Mouse (Mus musculus): ENCODE data around the gene D630045J12Rik. TPM values are rescaled to one million over a fixed set of nuclear protein-coding genes. Genes with fewer than 3 reads are reported as not detected.

The D630045J12Rik gene
- 0.28 and 0.31 TPM in 2 replicates for polyA plus RNA-seq (2015; fragmentation: Nextera tagmentation; extraction: Ambion mirVana)

DNA sequence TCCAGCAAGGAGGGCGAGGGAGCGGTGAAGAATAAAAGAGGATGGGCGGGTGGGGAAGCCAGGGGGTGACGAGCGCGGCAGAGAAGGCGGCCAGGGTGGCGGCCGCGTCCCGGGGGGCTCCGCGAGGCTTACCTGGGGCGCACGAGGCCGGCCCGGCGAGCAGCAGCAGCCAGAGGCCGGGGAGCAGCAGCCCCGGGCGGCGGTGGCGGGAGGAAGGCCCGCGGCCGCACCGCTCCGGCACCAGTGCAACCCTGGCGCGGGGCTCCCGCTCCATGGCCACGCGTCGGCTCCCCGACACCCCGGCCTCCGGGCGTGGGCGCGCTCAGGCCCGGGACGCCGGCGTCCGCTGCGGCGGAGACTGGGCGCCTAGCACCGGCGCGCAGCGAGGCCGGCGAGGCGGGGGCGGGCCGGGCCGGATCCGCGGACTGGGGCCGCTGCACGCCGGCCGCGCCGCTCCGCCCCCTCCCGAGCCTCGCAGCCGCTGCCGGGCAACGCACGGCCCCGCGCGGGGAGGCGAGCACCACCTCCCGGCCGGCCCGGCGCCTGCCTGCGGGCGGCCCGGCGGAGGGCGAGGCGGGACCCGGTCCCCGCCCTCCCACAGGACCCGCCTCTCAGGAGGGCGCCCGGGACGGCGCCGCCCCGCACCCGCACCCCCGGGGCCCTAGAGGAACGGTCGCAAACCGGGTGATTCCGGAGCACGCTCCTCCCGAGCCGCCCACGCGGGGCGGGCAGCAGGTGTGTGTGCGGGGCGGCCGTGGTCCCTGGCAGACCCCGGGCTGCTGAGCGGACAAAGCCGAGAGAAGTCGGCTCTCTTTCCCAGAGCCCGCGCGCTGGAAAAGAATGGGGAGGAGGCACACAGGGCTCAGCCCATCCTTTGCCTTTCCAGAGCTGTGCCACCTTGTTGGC lies at the start of gene D630045J12Rik:
Gene D630045J12Rik, minus strand, starts transcription at position 274 of the 906 bp plus-strand sequence.
- Histone ChIP-seq H3K4me1 (replicated peaks) (peaks cover 17% of the 10 kb centered on the region), H3K4me3 (replicated peaks) (peak within 1 kb of the TSS; percentile 68), H3K36me3 (no peaks in the 10 kb centered on the region), H3K9me3 (replicated peaks) (no peaks in the 10 kb centered on the region), H3K4me2 (peak within 1 kb of the TSS; percentile 94), H3K9ac (peak within 1 kb of the TSS; percentile 74), H3K27me3 (peaks cover 45% of the 10 kb centered on the region), H3K27ac (no peak within 1 kb of the TSS; the same call in 1 of the 2 replicates)
- ATAC-seq (ENCODE audit: low read depth), result peak; percentile 91
- WGBS (ENCODE audit: insufficient replicate concordance), result under 1% methylated on average over 80 of the region's 118 CpGs
- peak; percentile 49 for DNase-seq

DNA sequence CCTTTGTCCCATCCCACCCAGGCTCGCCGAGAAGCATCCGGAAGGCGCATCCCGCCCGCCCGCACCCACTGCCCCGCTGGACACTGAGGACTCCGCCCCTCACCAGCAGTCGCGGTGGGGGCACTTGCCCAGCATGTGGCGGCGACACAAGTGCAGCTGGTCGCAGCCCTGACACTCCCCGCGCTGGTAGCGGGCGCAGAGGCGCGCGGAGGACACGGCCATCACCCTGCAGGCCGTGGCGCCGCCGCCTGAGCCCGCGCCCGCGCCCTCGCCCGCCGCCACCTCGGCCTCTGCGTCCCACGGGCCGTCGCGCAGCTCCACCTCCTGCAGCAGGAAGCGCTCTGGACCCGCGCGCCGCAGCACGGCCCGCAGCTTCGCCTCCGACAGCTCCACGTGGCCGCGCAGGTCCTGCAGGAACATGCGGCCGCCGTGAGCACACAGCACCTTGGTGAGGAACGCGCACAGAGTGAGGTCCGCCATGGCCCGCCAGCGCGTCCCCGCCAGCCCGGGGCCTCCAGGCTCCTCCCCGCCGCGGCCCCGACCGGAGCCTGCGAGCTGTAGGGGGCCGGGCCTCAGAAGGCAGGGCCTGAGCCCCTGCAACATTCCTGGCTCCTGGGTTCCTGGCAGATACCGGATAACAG lies 45.1 kb upstream of the D630045J12Rik start, which contains the start of gene Zc3hav1l:
Gene Zc3hav1l, minus strand, starts transcription at position 499 of the 641 bp plus-strand sequence.
- Histone ChIP-seq H3K9me3 (replicated peaks) (no peaks in the 10 kb centered on the region), H3K36me3 (peaks cover 39% of the 10 kb centered on the region), H3K4me1 (replicated peaks) (peaks cover 23% of the 10 kb centered on the region), H3K27ac (peak within 1 kb of the TSS; percentile 80), H3K4me3 (replicated peaks) (peak within 1 kb of the TSS; percentile 79), H3K4me2 (peak within 1 kb of the TSS; percentile 92), H3K27me3 (no peaks in the 10 kb centered on the region), H3K9ac (peak within 1 kb of the TSS; percentile 81)
- DNase-seq (peak; percentile 61), ATAC-seq (ENCODE audit: low read depth) (peak; percentile 92)
- WGBS (ENCODE audit: insufficient replicate concordance), result under 1% methylated on average over 69 of the region's 70 CpGs

DNA sequence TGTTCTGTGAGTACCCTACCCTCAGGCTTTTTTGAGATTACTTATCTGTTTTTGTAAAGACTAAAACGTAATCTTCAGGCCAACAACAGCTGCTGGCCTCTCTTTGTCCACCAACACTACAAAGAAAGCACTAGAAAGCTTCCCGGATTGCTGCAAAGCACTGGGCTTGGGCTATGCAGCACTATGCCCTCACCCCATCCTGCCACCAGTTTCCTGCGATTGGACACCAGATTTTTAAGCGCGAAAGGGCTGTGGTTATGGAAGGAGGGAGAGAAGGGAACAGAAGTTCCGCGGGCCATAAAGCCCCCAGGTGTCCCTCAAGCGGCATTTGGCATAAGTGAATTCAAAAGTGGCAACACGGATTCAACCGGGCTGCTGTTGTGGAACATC lies 44.4 kb upstream of the D630045J12Rik start:
- peak overlapping the region; percentile 92 for H3K4me2 ChIP-seq
- ATAC-seq (ENCODE audit: low read depth) (no peak; the same call in 1 of the 2 replicates), DNase-seq (no peak)
- H3K9ac ChIP-seq, result peak overlapping the region; percentile 81
- peaks cover 36% of the 10 kb centered on the region for H3K36me3 ChIP-seq
- no peaks in the 10 kb centered on the region for H3K27me3 ChIP-seq
- 0% methylated on average over 10 of the region's 10 CpGs for WGBS (ENCODE audit: insufficient replicate concordance)
- H3K27ac ChIP-seq, result peak overlapping the region; percentile 80
- peaks cover 23% of the 10 kb centered on the region for H3K4me1 ChIP-seq (replicated peaks)
- no peaks in the 10 kb centered on the region for H3K9me3 ChIP-seq (replicated peaks)
- peak overlapping the region; percentile 79 for H3K4me3 ChIP-seq (replicated peaks)

DNA sequence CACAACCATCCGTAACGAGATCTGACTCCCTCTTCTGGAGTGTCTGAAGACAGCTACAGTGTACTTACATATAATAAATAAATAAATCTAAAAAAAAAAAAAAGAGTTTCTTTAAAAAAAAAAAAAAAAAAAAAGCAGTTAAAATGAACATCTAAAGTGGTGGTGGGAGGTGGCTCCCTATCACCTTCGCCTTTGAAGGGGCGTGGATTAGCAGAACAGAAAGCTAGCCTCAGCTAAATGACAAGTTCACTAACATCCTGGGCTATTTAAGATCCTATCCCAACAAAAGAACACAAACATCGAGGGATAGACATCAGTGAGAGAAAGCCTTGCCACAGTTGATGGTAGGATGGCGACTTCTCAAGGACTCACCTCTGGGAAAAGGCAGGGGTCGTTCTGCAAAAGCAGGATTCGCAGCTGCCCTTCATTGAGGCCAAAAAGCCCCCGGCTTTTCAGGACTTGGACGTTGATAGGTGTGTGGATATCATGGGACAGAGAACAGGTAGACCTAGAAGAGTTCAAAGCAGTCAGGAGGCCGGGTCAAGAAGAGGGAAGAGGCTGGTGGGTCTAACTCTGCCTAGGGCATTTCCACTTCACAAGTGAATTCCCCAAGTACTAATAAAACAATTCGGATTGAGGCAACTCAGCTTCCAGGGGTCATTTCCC lies 43.9 kb upstream of the D630045J12Rik start:
- ATAC-seq (ENCODE audit: low read depth) (no peak), DNase-seq (no peak)
- peak overlapping the region; percentile 79 for H3K4me3 ChIP-seq (replicated peaks)
- 54% methylated on average over 12 of the region's 12 CpGs for WGBS (ENCODE audit: insufficient replicate concordance)
- peaks cover 23% of the 10 kb centered on the region for H3K4me1 ChIP-seq (replicated peaks)
- no peaks in the 10 kb centered on the region for H3K27me3 ChIP-seq
- peaks cover 37% of the 10 kb centered on the region for H3K36me3 ChIP-seq
- H3K9me3 ChIP-seq (replicated peaks), result no peaks in the 10 kb centered on the region
- H3K9ac ChIP-seq, result peak overlapping the region; percentile 81
- no peak overlapping the region; the same call in none of the 2 replicates for H3K27ac ChIP-seq
- peak overlapping the region; percentile 92 for H3K4me2 ChIP-seq

DNA sequence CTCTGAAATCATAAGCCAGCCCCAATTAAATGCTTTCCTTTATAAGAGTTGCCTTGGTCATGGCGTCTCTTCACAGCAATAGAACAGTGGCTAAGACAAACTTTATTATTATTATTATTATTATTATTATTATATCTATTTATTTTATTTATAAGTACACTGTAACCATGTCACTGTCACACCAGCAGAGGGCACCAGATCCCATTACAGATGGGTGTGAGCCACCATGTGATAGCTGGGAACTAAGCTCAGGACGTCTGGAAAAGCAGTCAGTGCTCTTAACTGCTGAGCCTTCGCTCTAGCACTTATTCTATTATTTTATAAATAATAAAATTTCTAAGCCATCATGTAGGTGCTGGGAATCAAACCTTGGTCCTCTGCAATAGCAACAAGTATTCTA lies 39.9 kb upstream of the D630045J12Rik start:
- 67% methylated on average over 3 of the region's 3 CpGs for WGBS (ENCODE audit: insufficient replicate concordance)
- Histone ChIP-seq H3K27me3 (no peaks in the 10 kb centered on the region), H3K9ac (no peak overlapping the region), H3K27ac (no peak overlapping the region), H3K9me3 (replicated peaks) (no peaks in the 10 kb centered on the region), H3K4me3 (replicated peaks) (no peak overlapping the region), H3K4me2 (no peak overlapping the region), H3K36me3 (peaks cover 49% of the 10 kb centered on the region), H3K4me1 (replicated peaks) (peaks cover 11% of the 10 kb centered on the region)
- DNase-seq, result no peak
- ATAC-seq (ENCODE audit: low read depth), result no peak

DNA sequence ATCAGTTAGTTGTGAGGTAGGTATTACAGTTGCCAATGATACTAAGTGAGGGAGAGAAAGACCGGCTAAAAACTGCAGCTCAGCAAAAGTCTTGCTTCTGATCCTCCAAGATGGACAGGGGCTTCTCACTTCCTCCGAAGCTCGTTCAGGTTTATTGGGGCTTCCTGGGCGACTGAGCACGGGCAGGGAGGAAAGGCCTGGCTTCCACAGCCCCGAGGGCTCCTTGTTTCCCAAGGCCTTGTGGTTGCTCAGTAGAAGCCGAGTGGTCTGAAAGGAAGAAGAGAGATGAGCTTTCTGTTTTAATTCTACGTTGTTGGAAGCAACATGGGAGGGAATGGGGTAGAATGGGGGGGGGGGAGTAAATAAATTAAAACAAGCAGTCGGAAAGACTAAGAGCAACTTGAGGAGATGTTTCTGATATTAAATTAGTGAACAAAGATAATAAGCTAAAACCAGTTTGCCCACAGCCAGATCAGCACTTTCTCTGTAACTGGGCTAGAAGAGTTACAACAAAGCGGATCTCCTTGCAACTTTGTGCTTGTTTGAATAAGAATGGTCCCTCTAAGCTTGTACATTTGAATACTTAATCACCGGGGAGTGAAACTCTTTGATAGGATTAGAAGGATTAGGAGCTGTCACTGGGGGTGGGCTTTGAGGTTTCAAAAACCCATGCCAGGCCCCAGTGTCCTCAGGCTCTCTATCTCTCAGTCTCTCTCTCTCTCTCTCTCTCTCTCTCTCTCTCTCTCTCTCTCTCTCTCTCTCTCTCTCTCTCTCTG lies 39.2 kb upstream of the D630045J12Rik start:
- H3K4me1 ChIP-seq (replicated peaks), result peaks cover 5% of the 10 kb centered on the region

DNA sequence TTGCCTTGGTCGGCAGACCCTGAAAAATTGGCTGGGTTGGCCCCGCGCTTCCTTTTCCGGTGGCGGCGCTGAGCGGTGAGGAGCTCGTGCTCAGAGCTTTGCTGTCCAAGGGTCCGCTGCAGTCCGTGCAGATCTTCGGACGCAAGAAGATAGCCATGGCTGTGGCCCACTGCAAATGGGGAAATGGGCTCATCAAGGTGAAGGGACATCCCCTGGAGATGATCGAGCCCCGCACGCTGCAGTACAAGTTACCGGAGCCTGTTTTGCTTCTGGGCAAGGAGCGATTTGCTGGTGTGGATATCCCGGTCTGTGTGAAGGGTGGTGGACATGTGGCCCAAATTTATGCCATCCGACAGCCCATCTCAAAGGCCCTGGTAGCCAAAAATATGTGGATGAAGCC lies 30.6 kb upstream of the D630045J12Rik start:
- DNase-seq, result no peak
- H3K27ac ChIP-seq, result no peak overlapping the region
- WGBS (ENCODE audit: insufficient replicate concordance), result 92% methylated on average over 19 of the region's 19 CpGs
- no peak overlapping the region for H3K4me2 ChIP-seq
- ATAC-seq (ENCODE audit: low read depth), result no peak
- no peaks in the 10 kb centered on the region for H3K4me1 ChIP-seq (replicated peaks)
- no peak overlapping the region for H3K4me3 ChIP-seq (replicated peaks)
- no peaks in the 10 kb centered on the region for H3K27me3 ChIP-seq
- H3K9me3 ChIP-seq (replicated peaks), result peaks cover 7% of the 10 kb centered on the region; the same call in 1 of the 2 replicates
- peaks cover 41% of the 10 kb centered on the region for H3K36me3 ChIP-seq
- H3K9ac ChIP-seq, result no peak overlapping the region

More for the DNA sequence above, 39.2 kb upstream of the D630045J12Rik start:
- 77% methylated on average over 11 of the region's 11 CpGs for WGBS (ENCODE audit: insufficient replicate concordance)
- H3K4me2 ChIP-seq, result no peak overlapping the region
- H3K27me3 ChIP-seq, result no peaks in the 10 kb centered on the region
- H3K4me3 ChIP-seq (replicated peaks), result no peak overlapping the region
- H3K36me3 ChIP-seq, result peaks cover 52% of the 10 kb centered on the region
- H3K9me3 ChIP-seq (replicated peaks), result no peaks in the 10 kb centered on the region
- no peak overlapping the region for H3K9ac ChIP-seq
- H3K27ac ChIP-seq, result no peak overlapping the region
- ATAC-seq (ENCODE audit: low read depth), result no peak
- DNase-seq, result no peak

DNA sequence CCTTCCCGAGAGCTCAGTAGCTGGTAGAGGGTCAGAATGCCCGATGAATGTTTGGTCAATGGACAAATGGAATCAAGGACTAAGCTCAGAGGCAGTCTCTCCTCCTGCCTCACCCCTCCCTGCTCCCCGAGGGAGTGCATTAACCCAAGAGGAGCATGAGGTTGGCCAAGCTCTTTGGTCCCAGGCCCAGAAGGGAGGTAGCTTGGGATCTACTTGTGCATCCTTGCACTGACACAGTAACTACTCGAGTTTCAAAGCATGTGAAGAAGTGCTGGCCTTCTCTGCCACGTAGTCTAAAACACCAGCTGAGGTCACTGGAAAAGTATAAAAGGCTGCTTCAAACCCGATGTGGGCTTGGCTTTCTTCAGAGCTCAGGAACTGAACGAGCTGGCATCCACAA lies 10.7 kb upstream of the D630045J12Rik start:
- Histone ChIP-seq H3K4me1 (replicated peaks) (no peaks in the 10 kb centered on the region), H3K36me3 (no peaks in the 10 kb centered on the region), H3K4me2 (no peak overlapping the region), H3K9me3 (replicated peaks) (no peaks in the 10 kb centered on the region), H3K4me3 (replicated peaks) (no peak overlapping the region), H3K9ac (no peak overlapping the region), H3K27me3 (no peaks in the 10 kb centered on the region), H3K27ac (no peak overlapping the region)
- no peak for DNase-seq
- ATAC-seq (ENCODE audit: low read depth), result no peak
- WGBS (ENCODE audit: insufficient replicate concordance), result 50% methylated on average over 7 of the region's 7 CpGs

DNA sequence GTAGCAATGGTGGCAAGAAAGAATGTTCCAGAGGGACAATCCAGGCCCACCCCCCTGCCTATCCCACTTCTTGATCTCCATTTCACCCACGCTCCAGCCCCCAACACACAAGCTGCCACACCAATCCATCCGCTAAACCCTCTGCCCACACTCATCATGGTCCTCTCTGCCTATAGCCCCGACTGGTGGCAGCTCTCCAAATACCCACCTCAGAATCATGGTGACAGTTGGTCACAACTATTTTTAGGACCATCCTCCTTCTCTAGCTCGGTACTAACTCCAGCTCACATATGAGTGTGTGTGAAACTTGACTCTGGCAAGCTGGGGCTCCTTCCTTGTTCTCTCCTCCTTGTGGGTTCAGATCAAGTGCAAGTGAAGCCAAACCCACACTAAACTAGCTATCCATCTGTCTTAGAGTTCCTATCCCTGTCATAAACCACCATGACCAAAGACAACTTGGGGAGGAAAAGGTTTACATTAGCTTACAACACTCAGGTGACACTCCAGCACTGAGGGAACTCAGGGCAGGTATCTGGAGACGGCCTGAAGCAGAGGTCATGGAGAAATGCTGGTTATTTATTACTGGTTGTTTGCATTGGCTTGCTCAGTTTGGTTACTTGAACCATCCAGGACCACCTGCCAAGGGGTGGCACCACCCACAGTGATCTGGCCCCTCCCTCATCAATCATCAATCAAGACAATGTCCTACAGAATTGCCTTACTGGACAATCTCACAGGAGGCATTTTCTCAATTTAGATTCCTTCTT lies 9.8 kb upstream of the D630045J12Rik start:
- no peaks in the 10 kb centered on the region for H3K27me3 ChIP-seq
- H3K36me3 ChIP-seq, result no peaks in the 10 kb centered on the region
- H3K4me1 ChIP-seq (replicated peaks), result no peaks in the 10 kb centered on the region
- H3K4me3 ChIP-seq (replicated peaks), result no peak overlapping the region
- no peak overlapping the region for H3K9ac ChIP-seq
- H3K9me3 ChIP-seq (replicated peaks), result no peaks in the 10 kb centered on the region
- WGBS (ENCODE audit: insufficient replicate concordance), result 55% methylated on average over 5 of the region's 5 CpGs
- H3K4me2 ChIP-seq, result no peak overlapping the region
- ATAC-seq (ENCODE audit: low read depth), result no peak
- no peak overlapping the region for H3K27ac ChIP-seq
- no peak for DNase-seq

DNA sequence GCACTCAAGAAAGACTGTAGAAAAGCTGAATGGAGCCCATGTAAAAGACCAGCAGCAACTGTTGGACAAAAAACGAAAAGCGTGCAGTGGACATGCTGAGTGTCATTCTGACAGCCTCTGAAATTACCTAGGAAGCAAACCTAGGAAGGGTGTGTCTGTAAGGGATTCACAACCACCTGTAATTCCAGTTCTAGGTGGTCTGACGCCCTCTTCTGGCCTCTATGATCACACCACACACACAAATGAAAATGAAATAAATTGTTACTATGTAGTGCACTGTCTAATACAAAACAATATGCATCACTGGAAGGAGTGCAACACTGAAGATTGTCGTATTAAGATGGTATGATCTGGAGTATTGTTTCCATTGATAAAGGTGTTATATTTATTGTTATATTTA lies 8.1 kb upstream of the D630045J12Rik start:
- no peak overlapping the region for H3K4me2 ChIP-seq
- no peaks in the 10 kb centered on the region for H3K9me3 ChIP-seq (replicated peaks)
- 58% methylated on average over 4 of the region's 4 CpGs for WGBS (ENCODE audit: insufficient replicate concordance)
- H3K36me3 ChIP-seq, result no peaks in the 10 kb centered on the region
- no peak for DNase-seq
- no peak overlapping the region for H3K4me3 ChIP-seq (replicated peaks)
- H3K27me3 ChIP-seq, result no peaks in the 10 kb centered on the region
- H3K4me1 ChIP-seq (replicated peaks), result no peaks in the 10 kb centered on the region
- ATAC-seq (ENCODE audit: low read depth), result no peak
- no peak overlapping the region for H3K27ac ChIP-seq
- H3K9ac ChIP-seq, result no peak overlapping the region

Data from liver, embryonic 13.5 days (tissue).